Mouse (Mus musculus) urinary bladder, postnatal 25 days (tissue): ENCODE measurements at regions not wholly inside any gene's neighbourhood (a gene's known extent, or its start where the extent isn't known, plus 50 kb on each side); places are given as distances from the start of the nearest gene placed in this dataset.

ENCODE experiments used
- DNase-seq: peaks from one replicate; pipeline ENCODE4 v3.0.0; 2022; ENCODE audit warnings: low spot score

DNA sequence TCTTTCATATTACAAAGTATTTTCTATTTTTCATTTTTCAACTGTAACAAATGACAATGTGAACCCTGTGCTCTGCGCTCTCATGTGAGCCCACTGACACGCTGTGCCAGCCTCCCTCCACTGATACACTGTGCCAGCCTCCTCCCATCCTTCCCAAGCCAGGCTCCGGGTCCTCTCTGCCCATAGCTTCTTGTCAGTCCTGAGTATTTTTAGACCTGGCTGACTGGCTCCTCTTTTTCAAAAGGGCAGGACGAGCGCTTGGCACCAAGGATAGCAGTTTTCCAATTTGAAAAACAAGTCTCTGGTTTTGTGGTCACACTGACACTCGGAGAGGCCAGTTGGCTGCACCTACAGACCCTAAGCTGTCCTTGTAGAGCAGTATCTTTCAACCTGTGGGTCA lies 96.7 kb upstream of the Rgma start:
- DNase-seq = no peak

DNA sequence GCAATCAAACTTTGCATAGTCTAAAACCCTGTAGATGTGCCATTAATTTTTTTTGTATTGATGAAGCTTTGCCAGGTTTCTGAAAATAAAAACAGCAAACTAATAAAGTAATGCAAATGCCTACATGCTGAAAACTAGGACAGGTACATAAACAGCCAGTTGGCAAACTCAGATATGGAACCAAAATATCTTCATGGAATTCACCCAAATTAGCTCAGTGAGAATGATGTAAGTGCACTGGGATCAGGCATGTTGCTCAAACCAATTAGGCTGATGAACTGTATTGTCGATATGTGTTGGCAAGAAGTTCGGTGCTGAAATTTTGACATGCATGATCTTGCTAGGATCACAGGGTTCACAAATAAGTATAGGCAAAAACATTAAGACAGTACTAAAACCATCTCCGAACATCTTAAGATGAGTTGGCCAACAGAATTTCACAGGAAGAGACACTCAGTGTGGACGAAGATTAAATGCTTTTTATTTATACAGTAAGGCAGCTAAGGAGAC lies 95.3 kb upstream of the Rgma start:
- DNase-seq = no peak

DNA sequence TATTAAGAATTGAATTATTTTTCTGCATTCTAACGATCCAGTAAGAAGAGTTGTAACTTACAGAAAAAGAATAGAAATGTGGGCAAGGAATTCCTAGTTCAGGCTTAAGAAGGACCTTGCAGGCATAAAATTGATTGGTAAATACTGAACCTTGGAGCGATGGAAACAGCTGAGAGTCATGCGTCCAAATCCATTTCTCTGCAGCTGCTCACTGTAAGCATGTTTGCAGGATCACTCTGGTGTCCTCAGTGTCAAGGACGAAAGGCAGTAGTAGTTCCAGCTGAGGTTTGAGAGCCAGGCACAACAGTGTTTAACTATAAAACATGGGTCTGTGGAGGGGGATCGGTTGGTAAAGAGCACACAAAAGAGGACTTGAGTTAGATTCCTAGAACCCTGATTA lies 89.1 kb upstream of the Rgma start:
- DNase-seq = no peak

GRCm38 (mm10) chr7:73293337-73293736 lies 82.0 kb upstream of the Rgma start:
- DNase-seq = no peak

GRCm38 (mm10) chr7:73294399-73294798 lies 80.9 kb upstream of the Rgma start:
- no peak for DNase-seq

GRCm38 (mm10) chr7:73302501-73302900 lies 72.8 kb upstream of the Rgma start:
- no peak for DNase-seq

DNA sequence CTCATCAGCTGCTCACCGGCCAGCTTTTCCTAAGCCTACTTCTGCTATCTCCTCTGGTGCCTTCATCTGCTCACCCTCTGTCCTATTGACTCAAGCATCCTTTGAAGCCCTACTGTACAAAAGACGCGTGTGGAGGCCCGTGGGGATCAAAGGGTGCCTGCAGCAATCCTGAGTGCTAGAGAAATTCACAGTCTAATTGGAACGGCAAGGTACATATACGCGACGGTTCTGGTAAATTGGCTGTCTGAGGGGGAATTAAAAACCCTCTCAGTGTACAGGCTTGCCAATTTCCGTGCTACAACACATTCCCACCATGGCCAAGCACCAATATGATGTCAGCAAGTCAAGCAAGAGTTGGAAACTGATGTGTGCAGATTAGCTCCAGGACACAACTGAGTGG lies 71.5 kb upstream of the Rgma start:
- no peak for DNase-seq

DNA sequence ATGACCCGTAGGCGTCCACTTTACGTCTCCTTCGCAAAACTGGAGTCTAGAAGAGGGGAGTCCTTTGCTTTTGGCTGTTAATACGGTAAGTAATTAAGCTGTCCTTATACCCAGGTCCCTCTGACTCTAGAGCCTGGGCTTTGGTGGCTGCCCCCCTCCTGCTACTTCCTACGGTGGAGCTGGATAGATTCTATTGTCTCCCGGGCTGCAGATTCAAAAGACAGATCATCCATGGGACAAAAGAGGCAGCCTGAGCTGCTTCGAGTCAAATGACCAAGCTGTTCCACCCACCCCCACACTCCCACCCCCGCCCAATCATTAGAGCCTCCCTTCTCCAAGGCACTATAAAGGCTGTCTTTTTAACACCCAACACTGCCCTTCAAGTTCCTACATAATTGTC lies 70.5 kb upstream of the Rgma start:
- no peak for DNase-seq

GRCm38 (mm10) chr7:73305286-73305975 lies 69.9 kb upstream of the Rgma start:
- DNase-seq = no peak

DNA sequence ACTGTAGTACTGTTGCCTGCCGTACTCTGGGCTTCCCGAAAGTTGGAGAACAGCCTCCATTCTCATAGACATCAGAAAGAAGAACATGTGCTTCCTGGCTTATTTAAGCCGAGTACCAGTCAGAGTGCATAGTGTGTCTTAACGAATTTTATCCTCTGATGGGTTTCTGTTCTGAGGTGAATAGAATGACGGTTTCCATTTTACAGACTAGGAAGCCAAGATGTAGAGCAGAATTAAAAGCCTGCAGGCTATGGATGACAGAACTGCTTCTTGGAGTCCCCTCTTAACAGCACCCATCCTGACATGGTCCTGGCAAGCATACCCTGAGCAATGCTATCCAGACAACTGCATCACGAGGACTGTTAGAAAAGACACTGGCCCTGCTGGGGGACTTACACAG lies 69.0 kb upstream of the Rgma start:
- DNase-seq = no peak

GRCm38 (mm10) chr7:73306728-73307127 lies 68.6 kb upstream of the Rgma start:
- no peak for DNase-seq

DNA sequence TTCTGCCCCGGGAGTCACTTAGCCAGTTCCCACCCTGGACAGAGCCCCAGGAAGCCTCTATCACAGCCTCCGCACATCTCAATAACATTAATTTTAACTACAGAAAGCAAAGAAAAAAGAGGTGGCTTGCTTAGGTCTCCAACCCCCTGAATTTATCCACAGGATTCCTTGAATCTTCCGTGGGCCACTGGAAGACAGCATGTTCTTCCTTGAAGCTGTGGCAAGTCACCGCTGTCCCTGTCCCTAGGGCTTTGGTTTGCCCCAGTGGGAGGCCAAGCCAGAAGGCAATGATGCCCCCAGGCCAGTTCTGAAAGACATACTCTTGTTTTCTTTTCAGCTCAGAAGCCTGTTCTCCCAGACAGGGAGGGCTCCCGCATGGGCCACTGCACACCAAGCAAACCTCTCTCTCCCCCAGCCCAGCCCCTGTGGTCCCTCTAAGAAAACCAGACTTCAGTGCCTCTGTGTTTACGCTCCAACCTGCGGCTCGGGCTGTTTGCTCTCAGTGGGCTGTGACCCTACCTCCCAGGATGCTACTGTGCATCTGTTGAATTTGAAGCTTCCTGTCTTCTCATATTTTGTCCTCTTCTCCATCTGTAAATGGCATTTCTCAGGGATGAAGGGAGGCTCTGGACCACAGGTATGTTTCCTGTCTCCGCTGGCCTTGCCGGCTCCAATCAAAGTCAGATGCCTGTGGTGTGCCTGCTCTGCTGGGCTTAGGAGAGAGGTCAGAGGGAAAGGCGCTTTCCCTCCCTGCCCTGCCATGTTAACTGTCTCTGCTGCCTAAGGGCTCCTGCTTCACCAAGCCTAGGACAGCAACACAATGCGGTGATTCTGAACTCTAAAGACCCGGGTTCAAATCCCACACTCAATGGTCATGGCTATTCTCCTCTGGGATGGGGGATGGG lies 67.5 kb upstream of the Rgma start:
- no peak for DNase-seq

GRCm38 (mm10) chr7:73308981-73309380 lies 66.3 kb upstream of the Rgma start:
- DNase-seq = no peak

DNA sequence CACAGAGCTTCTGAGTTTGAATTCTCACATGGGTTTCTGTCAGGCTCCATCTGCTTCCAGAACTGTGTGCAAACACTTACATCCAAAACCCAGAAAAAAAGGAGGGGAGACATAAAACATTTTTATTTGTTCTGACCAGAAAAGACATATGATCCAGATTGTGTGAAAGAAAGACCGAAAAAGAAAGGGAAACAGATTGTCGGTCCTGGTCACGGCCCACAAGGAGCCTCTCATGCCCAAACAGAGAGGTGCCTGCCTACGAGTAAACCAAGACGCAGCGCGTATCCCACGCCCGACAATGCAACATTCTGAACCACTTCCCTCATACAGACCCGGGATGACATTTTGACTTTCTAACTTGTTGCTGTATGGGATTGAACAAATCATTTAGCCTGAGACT lies 65.3 kb upstream of the Rgma start:
- DNase-seq = no peak

DNA sequence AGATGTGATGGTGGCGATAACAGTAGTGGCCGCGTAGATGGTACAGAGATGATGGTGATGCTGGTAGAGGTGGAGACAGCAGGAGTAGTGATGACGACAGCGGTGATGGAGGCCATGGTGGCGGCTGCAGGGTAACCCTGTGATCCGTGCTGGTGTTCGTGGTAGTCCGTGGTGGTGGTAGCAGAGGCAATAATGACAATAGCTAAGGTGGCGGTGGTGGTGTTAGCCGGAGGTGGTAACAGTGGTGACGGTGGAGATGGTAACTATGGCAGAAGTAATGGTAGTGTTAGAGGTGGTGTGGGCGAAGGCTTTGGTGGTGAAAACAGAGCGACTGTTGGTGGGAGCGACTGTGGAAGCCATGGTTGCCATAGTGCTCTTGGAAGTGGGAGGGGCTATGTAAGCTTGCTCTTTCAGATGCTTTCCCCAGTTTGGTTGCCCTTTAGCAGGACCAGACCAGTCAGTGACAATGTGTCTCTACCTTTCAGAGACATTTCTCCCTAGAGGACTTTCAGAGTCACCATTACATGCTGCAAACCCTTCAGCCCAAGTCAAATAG lies 64.7 kb upstream of the Rgma start:
- no peak for DNase-seq

- DNase-seq = no peak
Measured at GRCm38 (mm10) chr7:73315555-73315954, 59.8 kb upstream of the Rgma start.

- no peak for DNase-seq
Measured at GRCm38 (mm10) chr7:73317574-73317973, 57.7 kb upstream of the Rgma start.

DNA sequence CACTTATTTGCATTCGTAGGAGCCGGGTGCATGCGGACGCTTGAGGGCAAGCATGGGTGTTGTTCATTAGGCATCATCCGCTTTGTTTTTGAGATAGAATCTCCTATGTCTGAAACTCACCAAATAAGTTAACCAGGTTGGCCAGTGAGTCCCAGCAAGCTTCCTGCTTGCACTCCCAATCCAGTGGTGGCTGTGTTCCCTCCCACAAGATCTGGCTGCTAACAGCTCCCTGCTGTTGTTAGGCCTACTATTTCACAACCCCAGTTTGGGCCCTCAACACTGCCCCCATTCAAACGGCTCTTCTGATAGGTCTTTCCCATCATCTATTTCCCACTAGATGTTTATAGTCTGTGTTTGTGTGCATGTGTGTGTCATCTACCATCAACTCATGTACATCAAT lies 56.3 kb upstream of the Rgma start:
- DNase-seq = no peak

DNA sequence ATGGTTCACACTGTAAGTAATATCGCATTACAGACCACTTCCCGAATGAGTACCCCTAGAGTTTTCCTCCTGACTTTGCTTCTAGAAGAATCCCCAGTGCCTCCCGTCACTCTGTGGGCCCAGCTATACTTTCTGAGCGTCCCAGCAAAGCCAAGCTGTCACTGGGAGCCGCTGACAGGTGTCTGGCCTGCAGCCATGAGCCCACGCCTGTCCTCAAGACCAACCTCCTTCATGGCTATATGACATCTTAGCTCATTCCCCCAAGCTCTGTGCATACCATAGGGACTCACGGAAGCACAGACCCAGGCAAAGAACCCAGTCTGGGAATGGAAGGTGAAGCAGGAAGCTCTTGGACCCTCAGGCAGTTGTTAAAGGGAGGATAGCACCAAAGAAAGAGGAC lies 55.3 kb upstream of the Rgma start:
- DNase-seq = no peak

DNA sequence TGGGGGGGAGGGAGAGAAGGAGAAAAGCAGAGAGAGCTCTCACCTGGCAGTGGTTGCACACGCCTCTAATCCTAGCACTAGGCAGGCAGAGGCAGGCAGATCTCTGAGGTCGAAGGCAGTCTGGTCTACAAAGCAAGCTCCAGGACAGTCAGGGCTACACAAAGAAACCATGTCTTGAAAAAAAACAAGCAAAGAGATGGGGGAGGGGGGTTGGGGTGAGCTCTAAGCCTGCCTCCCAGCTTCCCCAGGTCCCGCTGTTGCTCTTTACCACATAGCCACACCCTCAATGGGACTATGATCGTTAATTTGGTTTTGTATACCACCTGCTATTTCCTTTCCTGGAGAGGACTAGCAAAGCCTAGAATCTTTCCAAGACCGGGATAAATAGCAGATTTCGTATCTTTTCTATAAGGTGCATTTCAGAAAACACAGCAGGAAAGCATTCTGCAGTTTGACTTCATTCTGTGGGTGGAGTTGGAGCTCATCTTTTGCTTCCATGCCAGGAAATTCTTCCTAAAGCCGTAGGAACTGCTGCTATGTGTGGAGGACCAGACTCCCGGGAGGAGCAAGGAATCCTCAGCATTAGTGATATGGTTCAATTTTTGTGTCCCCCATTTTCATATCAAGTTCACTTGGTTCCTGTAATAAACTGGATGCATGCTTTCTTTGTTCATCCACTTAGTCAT lies 52.7 kb upstream of the Rgma start:
- DNase-seq = no peak

DNA sequence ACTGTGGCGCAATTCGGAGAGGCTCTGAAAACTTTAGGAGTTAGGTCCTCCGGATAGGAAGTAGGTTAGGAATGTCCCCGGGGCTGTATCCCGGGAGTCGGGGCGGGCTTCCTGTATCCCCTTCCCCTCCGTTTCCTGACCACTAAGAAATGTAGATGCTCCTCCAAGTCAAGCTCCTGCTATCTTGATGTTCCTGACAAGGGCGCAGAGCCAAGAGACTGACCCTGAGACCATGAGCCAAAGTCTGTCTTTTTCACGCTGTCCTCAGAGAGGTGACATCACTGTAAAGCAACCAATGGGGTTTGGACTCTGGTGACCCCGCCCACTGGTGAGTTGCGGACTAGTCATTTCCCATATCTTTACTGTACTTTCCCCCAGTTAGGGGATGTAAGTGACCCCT lies 51.8 kb upstream of the Rgma start:
- DNase-seq = no peak

GRCm38 (mm10) chr7:73325503-73325902 lies 49.8 kb upstream of the Rgma start:
- DNase-seq = no peak
